In genomic region chr4:137660364-137661077, GRCm38 (mm10) we compare ENCODE assay signal across 9 mouse cellular contexts. TPM values are rescaled to one million over a fixed set of nuclear protein-coding genes. Genes with fewer than 3 reads are reported as not detected.
DNase-seq lines count a peak whose midpoint lies in the region; ATAC-seq lines count a peak whose summit lies in the region.
"Had no signal": no experiment of that assay in that cellular context is flagged by ENCODE, and none has a peak within 500 bp of the region (broad histone marks: within the 10 kb centered on the region; RNA-seq: fewer than 3 reads in every experiment).

No protein-coding gene starts in this region.

- ATAC-seq in kidney, embryonic 15.5 days (replicated peaks; ENCODE audit: low FRiP score) = 0 out of 2 replicates have a peak, but pooled peaks have one; percentile 31

- H3K27me3 ChIP-seq in kidney, embryonic 15.5 days = peaks cover 24% of the 10 kb centered on the region
- H3K27me3 ChIP-seq in embryonic facial prominence, embryonic 10.5 days (replicated peaks; ENCODE audit: low read depth, poor library complexity, severe bottlenecking) = peaks cover 30% of the 10 kb centered on the region

- H3K9ac ChIP-seq in kidney, embryonic 15.5 days = no peak overlapping the region

- DNase-seq in adrenal gland, postnatal 10 days = peak; percentile 66
- no peak for DNase-seq in adrenal gland, adult 18-20 months (ENCODE audit: low spot score in 2 of 2)
- no peak for DNase-seq in kidney, adult 18-20 months
- DNase-seq in embryonic facial prominence, embryonic 10.5 days (ENCODE audit: low spot score) = peak; percentile 21
- peak; percentile 92 for DNase-seq in lung, postnatal 36 days
- DNase-seq in layer of hippocampus, adult 9-10 months (ENCODE audit: low spot score) = no peak
- no peak for DNase-seq in right cerebral cortex, postnatal 4 days
- DNase-seq: liver had no signal

- no peak overlapping the region for H3K4me2 ChIP-seq in kidney, embryonic 15.5 days

- H3K9me3 ChIP-seq in kidney, embryonic 15.5 days (replicated peaks) = no peaks in the 10 kb centered on the region
- H3K9me3 ChIP-seq in embryonic facial prominence, embryonic 10.5 days = no peaks in the 10 kb centered on the region

- H3K27ac ChIP-seq in kidney, embryonic 15.5 days = peak overlapping the region; percentile 79
- peak overlapping the region; percentile 12 for H3K27ac ChIP-seq in embryonic facial prominence, embryonic 10.5 days (replicated peaks)

- H3K4me1 ChIP-seq in kidney, embryonic 15.5 days = peaks cover 31% of the 10 kb centered on the region
- H3K4me1 ChIP-seq in embryonic facial prominence, embryonic 10.5 days = peaks cover 28% of the 10 kb centered on the region

- H3K4me3 ChIP-seq in kidney, embryonic 15.5 days (replicated peaks) = no peak overlapping the region
- H3K4me3 ChIP-seq in embryonic facial prominence, embryonic 10.5 days = no peak overlapping the region

- 71% methylated on average over 10 of the region's 10 CpGs for WGBS in kidney, embryonic 15.5 days
- 68% methylated on average over 10 of the region's 10 CpGs for WGBS in embryonic facial prominence, embryonic 10.5 days

- H3K36me3 ChIP-seq in kidney, embryonic 15.5 days = peaks cover 27% of the 10 kb centered on the region
- peaks cover 31% of the 10 kb centered on the region for H3K36me3 ChIP-seq in embryonic facial prominence, embryonic 10.5 days (replicated peaks)

RNA-seq across cellular contexts. Expression of gene Rap1gap, which starts 4.0 kb away (rescaled TPM):
- 10 to 100 TPM; 31.3 to 48.5 TPM for total RNA-seq in adrenal gland, postnatal 10 days (2021)
- 100 to 1,000 TPM in 1 of 2 experiments, 10 to 100 TPM in 1; 94.7 to 131 TPM for total RNA-seq in adrenal gland, adult 18-20 months (2021)
- polyA plus RNA-seq in kidney, embryonic 15.5 days (2015; fragmentation: Nextera tagmentation; extraction: Ambion mirVana) = 12.5 and 14.4 TPM in 2 replicates
- 3.8 and 6.9 TPM in 2 replicates for polyA plus RNA-seq in embryonic facial prominence, embryonic 10.5 days (2016; fragmentation: Nextera tagmentation; extraction: Ambion mirVana)

Comparison
In these comparisons a context has a peak if more than half of its experiments do, and no peak if none do; other contexts are left out.
1. DNase-seq: peak in adrenal gland, postnatal 10 days (single experiment), embryonic facial prominence, embryonic 10.5 days (single experiment) and lung, postnatal 36 days (single experiment); none in adrenal gland, adult 18-20 months (0 of 2), kidney, adult 18-20 months (single experiment), layer of hippocampus, adult 9-10 months (single experiment) and right cerebral cortex, postnatal 4 days (single experiment).